Mouse (Mus musculus) neural tube, embryonic 12.5 days (tissue): ENCODE data around the gene Stn1. TPM values are rescaled to one million over a fixed set of nuclear protein-coding genes. Genes with fewer than 3 reads are reported as not detected.

Source experiments
- ATAC-seq: fragments of 200-750 bp; cut with Nextera tagmentation; 2 replicates; pipeline ENCODE4 v1.8.0; 2017; ENCODE audit warnings: low read depth, mild to moderate bottlenecking, moderate TSS enrichment, moderate library complexity; ENCODE audit not compliant: low FRiP score
- H3K27ac ChIP-seq: fragments of 300-500 bp; sonication (generic); 2 replicates; pipeline ENCODE4 v1.5.1; 2016
- H3K27me3 ChIP-seq: fragments of 300-500 bp; sonication (generic); replicated peaks from 2 replicates; pipeline ENCODE4 v1.6.1; 2016; ENCODE audit warnings: mild to moderate bottlenecking
- H3K36me3 ChIP-seq: fragments of 300-500 bp; sonication (generic); 2 replicates; pipeline ENCODE4 v1.6.1; 2016; ENCODE audit warnings: mild to moderate bottlenecking
- H3K4me1 ChIP-seq: fragments of 300-500 bp; sonication (generic); 2 replicates; pipeline ENCODE4 v1.6.1; 2016
- H3K4me2 ChIP-seq: fragments of 300-500 bp; sonication (generic); replicated peaks from 2 replicates; pipeline ENCODE4 v1.6.1; 2016; ENCODE audit warnings: mild to moderate bottlenecking
- H3K4me3 ChIP-seq: fragments of 300-500 bp; sonication (generic); 2 replicates; pipeline ENCODE4 v1.5.1; 2016
- H3K9ac ChIP-seq: fragments of 300-500 bp; sonication (generic); 2 replicates; pipeline ENCODE4 v1.6.1; 2016; ENCODE audit warnings: mild to moderate bottlenecking
- H3K9me3 ChIP-seq: fragments of 300-500 bp; sonication (generic); 2 replicates; pipeline ENCODE4 v1.6.1; 2016; ENCODE audit warnings: mild to moderate bottlenecking
- WGBS: fragments of 180-500 bp; shearing (Covaris S2); methylation state at CpG from one replicate; pipeline ENCODE4 v1.1.7; 2016; 5-methylcytosine and 5-hydroxymethylcytosine counted together
- polyA plus RNA-seq: library from polyadenylated mRNA; unstranded; fragments of >200 nt; fragmentation: Nextera tagmentation; extraction: Ambion mirVana; gene quantifications from 2 replicates; pipeline ENCODE4 v1.2.1, GENCODE M21; 2016

The Stn1 gene
- polyA plus RNA-seq, 1 experiment from 2014 or later = 38.4 TPM

DNA sequence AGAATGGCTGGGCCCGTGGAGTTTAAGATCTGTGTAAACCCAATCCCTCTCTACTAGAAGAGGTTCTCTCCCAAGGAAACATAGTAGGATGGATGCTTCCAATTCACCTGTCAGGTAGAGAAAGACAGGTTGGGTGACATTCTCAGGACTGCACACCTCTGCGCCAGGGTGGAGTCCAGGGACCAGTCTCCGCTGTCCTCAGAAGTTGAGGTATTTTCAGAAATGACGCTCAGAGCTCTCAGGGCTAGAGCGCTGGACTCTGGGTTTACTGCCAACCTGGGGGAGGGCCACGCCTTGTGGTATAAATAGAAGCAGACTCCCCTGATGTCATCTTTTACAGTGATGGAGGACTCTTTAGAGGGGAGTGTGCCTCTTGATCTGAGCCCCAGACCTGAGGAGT lies 572 bp upstream of the Stn1 start:
- H3K4me3 ChIP-seq = no peak overlapping the region
- H3K4me1 ChIP-seq = peaks cover 15% of the 10 kb centered on the region; the same call in 1 of the 2 replicates
- no peak overlapping the region for H3K27ac ChIP-seq
- ATAC-seq = no peak
- peak overlapping the region; percentile 61 for H3K4me2 ChIP-seq
- 82% methylated on average over 6 of the region's 6 CpGs for WGBS
- H3K9me3 ChIP-seq = no peaks in the 10 kb centered on the region
- no peaks in the 10 kb centered on the region for H3K27me3 ChIP-seq
- H3K36me3 ChIP-seq = peaks cover 4% of the 10 kb centered on the region; the same call in 1 of the 2 replicates
- H3K9ac ChIP-seq = peak overlapping the region; percentile 54; the same call in 1 of the 2 replicates

DNA sequence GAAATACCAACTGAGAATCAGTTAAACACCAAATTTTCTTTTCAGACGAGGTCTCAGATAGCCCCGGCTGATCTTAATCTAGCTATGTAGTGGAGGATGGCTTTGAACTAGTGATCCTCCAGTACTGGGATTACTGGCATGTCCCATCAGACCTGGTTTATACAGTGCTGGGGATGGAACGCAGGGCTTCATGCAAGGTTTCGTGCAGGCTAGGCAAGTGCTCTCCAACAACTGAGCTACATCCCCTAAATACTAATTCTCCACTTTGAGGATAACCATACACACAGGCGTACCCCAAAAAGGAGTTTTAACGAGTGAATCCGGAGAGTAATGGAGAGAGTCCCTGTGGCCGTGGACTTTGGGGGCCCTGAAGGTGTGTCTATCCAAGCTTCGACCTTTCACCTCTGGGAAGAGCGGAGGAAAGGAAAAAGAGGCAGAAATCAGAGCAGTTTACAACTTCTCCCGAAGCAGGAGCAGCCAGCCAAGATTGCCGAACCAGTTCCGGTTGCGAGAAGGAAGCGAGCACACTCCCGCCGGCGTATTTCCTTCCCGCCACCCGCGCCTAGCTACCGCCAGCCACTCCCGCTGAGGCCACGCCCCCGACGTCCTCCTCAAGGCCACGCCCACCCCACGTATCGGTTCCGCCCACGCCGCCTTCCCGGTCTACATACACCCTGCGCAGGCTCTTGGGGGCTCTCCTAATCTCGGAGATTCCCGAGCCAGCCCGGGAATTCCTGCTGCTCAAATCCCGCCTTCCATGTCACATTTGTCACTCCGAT lies 597 bp downstream of the Stn1 start:
- peak overlapping the region; percentile 61 for H3K4me2 ChIP-seq
- 5% methylated on average over 39 of the region's 39 CpGs for WGBS
- H3K27ac ChIP-seq = no peak overlapping the region
- peak; percentile 97 for ATAC-seq
- no peaks in the 10 kb centered on the region for H3K27me3 ChIP-seq
- peak overlapping the region; percentile 54 for H3K9ac ChIP-seq
- peak overlapping the region; percentile 45 for H3K4me3 ChIP-seq
- no peaks in the 10 kb centered on the region for H3K9me3 ChIP-seq
- H3K4me1 ChIP-seq = peaks cover 15% of the 10 kb centered on the region; the same call in 1 of the 2 replicates
- H3K36me3 ChIP-seq = peaks cover 9% of the 10 kb centered on the region; the same call in 1 of the 2 replicates

DNA sequence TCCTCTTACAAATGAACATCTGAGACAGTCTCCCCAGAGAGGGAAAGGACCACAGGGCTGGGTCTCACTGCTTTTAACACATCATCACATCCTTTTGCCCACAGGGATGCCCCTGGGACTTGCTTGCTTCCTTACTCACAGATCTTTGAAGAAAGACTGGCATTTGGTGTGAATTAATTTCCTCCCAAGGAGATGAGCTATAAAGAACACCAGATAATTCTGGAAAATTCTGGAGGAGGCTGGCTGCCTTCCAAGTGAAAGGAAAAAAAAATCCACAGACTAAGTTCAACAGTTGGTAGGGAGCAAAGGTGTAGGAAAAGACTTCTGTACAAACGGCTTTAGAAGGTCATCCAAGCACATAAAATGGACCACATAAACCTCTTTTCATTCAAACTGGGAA lies 3.2 kb downstream of the Stn1 start:
- Histone ChIP-seq H3K4me2 (no peak overlapping the region), H3K9ac (no peak overlapping the region), H3K27ac (no peak overlapping the region), H3K4me1 (peaks cover 15% of the 10 kb centered on the region; the same call in 1 of the 2 replicates), H3K36me3 (peaks cover 9% of the 10 kb centered on the region; the same call in 1 of the 2 replicates), H3K27me3 (no peaks in the 10 kb centered on the region), H3K4me3 (no peak overlapping the region), H3K9me3 (no peaks in the 10 kb centered on the region)
- no peak for ATAC-seq
- WGBS = 83% methylated on average over 1 of the region's 1 CpGs

DNA sequence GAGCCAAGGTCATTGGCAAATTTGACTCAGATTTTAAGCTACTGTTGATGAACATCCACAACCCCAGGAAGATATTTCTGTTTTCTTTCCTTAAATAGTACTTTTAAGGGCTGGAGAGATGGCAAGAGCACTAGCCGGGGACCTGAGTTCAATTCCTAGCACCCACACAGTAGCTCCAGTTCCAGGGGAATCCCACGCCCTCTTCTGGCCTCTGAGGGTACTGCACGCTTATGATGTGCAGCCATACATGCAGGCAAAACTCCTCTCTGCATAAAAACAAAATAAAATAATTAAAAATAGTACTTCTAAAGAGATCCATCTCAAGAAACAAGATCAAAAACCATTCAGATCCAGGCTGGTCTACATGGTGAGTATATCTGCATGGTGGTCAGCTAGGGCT lies 4.9 kb downstream of the Stn1 start:
- Histone ChIP-seq H3K36me3 (peaks cover 14% of the 10 kb centered on the region), H3K9ac (no peak overlapping the region), H3K4me2 (no peak overlapping the region), H3K9me3 (no peaks in the 10 kb centered on the region), H3K4me3 (no peak overlapping the region), H3K27me3 (no peaks in the 10 kb centered on the region), H3K27ac (no peak overlapping the region), H3K4me1 (peaks cover 10% of the 10 kb centered on the region; the same call in 1 of the 2 replicates)
- WGBS = 87% methylated on average over 3 of the region's 3 CpGs
- no peak for ATAC-seq

DNA sequence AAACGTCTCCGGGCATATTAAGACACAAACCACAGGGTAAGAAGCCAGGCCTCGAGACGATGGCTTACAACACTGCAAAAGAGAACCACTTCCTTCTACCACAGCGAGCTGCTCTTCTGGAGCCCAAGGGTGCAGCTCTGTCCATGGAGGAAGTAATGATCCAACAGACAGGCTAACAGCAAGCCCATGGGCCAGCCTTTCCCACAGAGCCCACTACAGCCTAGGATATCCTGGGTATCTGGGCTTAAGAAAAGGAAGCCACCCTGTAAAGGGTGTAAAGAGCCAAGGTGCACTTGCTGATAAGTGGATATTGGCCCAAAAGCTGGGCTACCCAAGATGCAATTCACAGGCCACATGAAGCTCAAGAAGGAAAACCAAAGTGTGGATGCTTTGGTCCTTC lies 6.0 kb downstream of the Stn1 start:
- H3K36me3 ChIP-seq = peaks cover 24% of the 10 kb centered on the region
- H3K9ac ChIP-seq = no peak overlapping the region
- WGBS = 88% methylated on average over 5 of the region's 5 CpGs
- no peak overlapping the region for H3K4me3 ChIP-seq
- peaks cover 7% of the 10 kb centered on the region; the same call in 1 of the 2 replicates for H3K4me1 ChIP-seq
- H3K9me3 ChIP-seq = no peaks in the 10 kb centered on the region
- no peaks in the 10 kb centered on the region for H3K27me3 ChIP-seq
- no peak overlapping the region for H3K4me2 ChIP-seq
- no peak overlapping the region for H3K27ac ChIP-seq
- no peak for ATAC-seq

DNA sequence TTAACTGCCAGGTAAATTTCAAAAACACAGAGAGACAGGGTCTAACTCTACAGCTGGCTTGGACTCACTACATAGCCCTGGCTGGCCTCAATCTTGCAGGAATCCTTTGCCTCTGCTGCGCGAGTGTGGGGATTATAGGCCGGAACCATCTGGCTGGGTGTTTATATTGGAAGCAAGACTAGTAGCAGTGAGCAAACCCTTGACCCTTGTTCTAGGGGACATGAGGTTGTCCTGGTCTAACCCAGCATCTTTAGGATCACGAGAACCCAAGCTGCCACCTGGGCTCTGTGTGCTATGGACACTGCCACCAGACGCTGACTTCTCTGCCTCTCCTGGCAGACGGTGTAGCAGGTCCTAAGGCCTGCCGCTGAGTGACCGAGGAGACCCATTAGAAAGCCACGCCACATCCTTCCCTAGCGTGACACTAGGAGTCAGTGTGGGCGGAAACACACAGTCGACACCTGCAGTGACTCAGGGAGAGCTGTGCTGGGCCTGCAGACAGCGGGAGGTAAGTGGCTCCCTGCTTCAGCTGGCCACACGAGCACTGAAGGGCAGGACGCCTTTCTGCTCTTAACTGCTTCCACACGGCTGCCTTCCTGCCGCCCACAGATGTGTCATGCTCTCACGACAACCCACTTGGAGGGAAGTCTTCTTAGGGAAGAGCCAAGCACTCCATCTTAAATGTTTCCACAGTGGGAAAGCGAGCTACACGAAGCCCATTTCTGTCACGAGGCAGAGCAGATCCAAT lies 10.9 kb downstream of the Stn1 start:
- Histone ChIP-seq H3K27me3 (no peaks in the 10 kb centered on the region), H3K9ac (no peak overlapping the region), H3K4me1 (no peaks in the 10 kb centered on the region), H3K36me3 (peaks cover 41% of the 10 kb centered on the region; the same call in 1 of the 2 replicates), H3K27ac (no peak overlapping the region), H3K9me3 (no peaks in the 10 kb centered on the region), H3K4me3 (no peak overlapping the region), H3K4me2 (no peak overlapping the region)
- WGBS = 76% methylated on average over 21 of the region's 21 CpGs
- ATAC-seq = no peak

DNA sequence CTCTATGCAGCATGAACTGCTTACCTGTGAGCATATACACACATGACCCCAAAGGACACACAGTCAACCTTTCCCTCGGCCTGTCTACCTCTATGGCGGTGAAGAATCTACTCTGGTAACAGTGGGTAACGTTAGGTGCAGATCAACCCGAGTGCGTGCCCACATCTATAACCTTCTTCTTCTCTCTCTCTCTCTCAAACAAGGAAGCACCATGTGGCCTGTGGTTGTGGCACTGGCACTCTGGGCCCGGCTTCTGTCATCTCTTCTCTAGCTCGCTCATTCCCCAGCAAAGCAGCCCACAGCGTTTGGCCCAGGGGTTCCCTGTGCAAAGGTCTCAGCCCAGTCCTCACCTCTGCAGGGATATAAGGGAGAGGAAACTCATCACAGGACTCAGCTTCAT lies 12.4 kb downstream of the Stn1 start:
- no peaks in the 10 kb centered on the region for H3K4me1 ChIP-seq
- no peak for ATAC-seq
- H3K4me2 ChIP-seq = no peak overlapping the region
- H3K9ac ChIP-seq = no peak overlapping the region
- H3K27ac ChIP-seq = no peak overlapping the region
- H3K9me3 ChIP-seq = no peaks in the 10 kb centered on the region
- peaks cover 41% of the 10 kb centered on the region; the same call in 1 of the 2 replicates for H3K36me3 ChIP-seq
- no peak overlapping the region for H3K4me3 ChIP-seq
- no peaks in the 10 kb centered on the region for H3K27me3 ChIP-seq
- WGBS = 88% methylated on average over 8 of the region's 8 CpGs

DNA sequence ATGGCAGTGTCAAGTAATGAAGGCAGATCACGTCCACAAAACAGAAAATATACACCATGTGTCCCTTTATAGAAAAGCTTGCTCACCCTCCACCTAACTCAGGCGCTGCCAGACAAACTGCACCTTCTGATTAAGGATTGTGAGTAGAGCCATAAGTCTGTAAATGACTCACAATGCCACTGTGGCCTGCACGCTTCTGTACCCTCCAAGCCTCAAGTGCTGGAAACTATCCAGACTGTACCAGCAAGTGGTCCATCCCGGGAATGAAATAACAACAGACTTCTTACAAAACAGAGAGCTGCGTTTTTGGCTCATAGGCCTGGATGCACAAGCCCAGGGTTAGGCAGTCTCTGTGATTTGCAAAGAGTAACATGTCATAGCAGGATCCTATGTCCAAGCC lies 15.9 kb downstream of the Stn1 start:
- Histone ChIP-seq H3K27me3 (no peaks in the 10 kb centered on the region), H3K36me3 (peaks cover 28% of the 10 kb centered on the region; the same call in 1 of the 2 replicates), H3K4me3 (no peak overlapping the region), H3K4me1 (no peaks in the 10 kb centered on the region), H3K4me2 (no peak overlapping the region), H3K9ac (no peak overlapping the region), H3K27ac (no peak overlapping the region), H3K9me3 (no peaks in the 10 kb centered on the region)
- no peak for ATAC-seq
- 93% methylated on average over 5 of the region's 5 CpGs for WGBS

DNA sequence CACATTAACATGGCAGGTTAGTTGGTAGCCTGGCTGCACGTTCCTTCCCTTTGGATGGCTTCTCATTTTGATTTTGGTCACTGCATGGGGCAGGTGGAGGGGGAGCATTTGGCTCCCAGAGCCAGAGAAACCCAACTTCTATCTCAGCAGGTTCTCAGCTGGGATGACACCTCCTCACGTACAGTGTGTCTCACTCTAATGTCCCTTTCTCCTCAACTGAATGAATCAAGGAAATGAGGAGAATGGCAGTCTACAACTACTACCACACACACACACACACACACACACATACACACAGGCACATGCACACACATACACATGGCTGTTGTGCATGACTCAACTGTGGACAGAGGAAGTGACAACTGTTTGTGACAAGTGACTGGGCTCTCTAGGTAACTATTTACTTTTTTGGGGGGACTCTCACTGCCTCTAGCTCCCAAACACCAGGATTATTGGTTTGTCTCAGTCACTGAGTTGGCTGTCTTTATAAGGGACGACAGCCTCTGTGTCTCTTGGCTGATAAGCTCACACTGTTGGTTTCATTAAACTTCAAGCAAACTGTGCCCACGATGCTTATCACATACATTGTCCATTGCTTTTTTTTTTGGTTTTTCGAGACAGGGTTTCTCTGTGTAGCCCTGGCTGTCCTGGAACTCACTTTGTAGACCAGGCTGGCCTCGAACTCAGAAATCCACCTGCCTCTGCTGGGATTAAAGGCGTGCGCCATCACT lies 18.0 kb downstream of the Stn1 start:
- Histone ChIP-seq H3K4me2 (no peak overlapping the region), H3K4me3 (no peak overlapping the region), H3K9ac (no peak overlapping the region), H3K27ac (no peak overlapping the region), H3K9me3 (no peaks in the 10 kb centered on the region), H3K4me1 (no peaks in the 10 kb centered on the region), H3K36me3 (peaks cover 38% of the 10 kb centered on the region), H3K27me3 (no peaks in the 10 kb centered on the region)
- WGBS = 93% methylated on average over 8 of the region's 8 CpGs
- no peak for ATAC-seq

DNA sequence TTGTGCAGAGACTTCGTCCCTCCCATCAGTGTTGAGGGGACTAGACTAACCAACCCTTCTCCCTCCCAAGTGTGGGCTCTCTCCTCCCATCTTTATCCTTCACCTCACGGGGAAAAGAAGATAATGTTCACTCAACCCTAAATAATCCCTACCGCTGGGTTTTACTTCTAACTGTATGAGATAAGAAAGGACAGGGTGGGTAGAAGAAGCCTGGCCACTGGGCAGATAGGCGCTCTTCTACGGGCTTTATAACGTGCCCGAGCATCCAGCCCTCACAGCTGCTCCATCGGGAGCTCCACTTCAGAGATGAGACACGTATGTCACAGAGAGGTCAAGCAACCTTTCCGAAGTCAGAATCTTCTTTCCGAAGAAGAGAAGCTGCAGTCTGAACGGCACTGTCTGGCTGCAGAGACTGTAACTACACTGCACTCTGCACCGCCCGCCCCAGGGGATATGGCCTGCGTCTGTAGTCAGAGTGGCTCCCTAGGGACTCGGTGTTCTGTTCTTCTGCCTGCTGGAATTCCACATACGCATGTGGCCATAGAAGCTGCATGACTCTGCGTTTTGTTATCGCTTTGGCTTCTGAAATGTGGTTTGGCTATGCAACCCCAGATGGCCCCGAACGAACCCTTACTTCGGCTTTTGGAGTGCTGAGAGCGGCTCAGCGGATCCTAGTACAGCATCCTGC lies 18.7 kb downstream of the Stn1 start:
- H3K4me1 ChIP-seq = no peaks in the 10 kb centered on the region
- no peak overlapping the region for H3K27ac ChIP-seq
- H3K27me3 ChIP-seq = no peaks in the 10 kb centered on the region
- H3K4me3 ChIP-seq = no peak overlapping the region
- H3K9ac ChIP-seq = no peak overlapping the region
- ATAC-seq = no peak
- no peaks in the 10 kb centered on the region for H3K9me3 ChIP-seq
- WGBS = 81% methylated on average over 24 of the region's 24 CpGs
- H3K36me3 ChIP-seq = peaks cover 40% of the 10 kb centered on the region
- no peak overlapping the region for H3K4me2 ChIP-seq

DNA sequence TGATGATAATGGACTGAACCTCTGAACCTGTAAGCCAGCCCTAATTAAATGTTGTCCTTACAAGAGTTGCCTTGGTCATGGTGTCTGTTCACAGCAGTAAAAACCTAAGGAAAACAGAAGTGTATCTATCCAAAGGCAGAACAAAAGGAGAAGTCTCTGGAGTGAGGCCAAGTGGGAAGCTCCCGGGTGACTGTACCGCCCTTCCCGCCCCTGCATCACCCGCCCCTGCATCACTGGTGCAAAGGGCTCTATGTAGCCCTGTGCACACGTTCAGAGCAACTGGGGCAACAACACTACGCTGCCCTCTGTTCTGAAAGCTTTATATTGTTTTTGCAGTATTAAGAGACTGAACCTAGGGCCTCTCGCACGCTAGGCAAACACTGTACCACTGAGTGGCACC lies 19.7 kb downstream of the Stn1 start:
- no peak for ATAC-seq

More for the DNA sequence above, 19.7 kb downstream of the Stn1 start:
- 82% methylated on average over 8 of the region's 8 CpGs for WGBS
- Histone ChIP-seq H3K4me2 (no peak overlapping the region), H3K36me3 (peaks cover 36% of the 10 kb centered on the region), H3K4me1 (no peaks in the 10 kb centered on the region), H3K27ac (no peak overlapping the region), H3K27me3 (no peaks in the 10 kb centered on the region), H3K9me3 (no peaks in the 10 kb centered on the region), H3K4me3 (no peak overlapping the region), H3K9ac (no peak overlapping the region)
